Mouse (Mus musculus): ENCODE data around the gene Vmn1r220. TPM values are rescaled to one million over a fixed set of nuclear protein-coding genes. Genes with fewer than 3 reads are reported as not detected.

The Vmn1r220 gene
- polyA plus RNA-seq, 1 experiment from 2014 or later, result not detected

DNA sequence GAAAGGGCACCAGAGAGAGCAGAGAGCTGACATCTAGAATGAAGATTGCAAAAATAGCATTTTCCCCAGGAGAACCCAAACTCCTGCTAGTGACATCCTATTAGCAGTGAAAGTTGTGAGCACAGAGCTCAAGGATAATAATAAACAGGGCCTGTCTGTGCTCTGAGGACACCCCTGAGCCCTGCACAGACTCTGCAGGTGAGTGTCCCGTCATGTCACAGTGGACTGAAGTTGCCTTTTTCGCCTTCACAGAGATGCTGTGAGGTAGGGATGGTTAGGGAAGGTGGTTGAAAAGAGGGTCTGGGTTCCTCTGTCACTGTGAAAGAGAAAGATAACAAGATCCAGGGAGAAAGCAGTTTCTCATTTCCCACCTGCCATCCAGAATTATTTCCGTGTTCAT is 54.7 kb downstream of the Vmn1r220 start, which contains the start of gene Vmn1r218:
Vmn1r218 (plus strand) TSS at position 57 of the 400 bp plus-strand sequence.
- no peak for DNase-seq (ENCODE audit: low spot score, missing footprints)
- no peak for ATAC-seq (ENCODE audit: low FRiP score)
- 78% methylated on average over 3 of the region's 3 CpGs for WGBS
- Histone ChIP-seq H3K27me3 (ENCODE audit: control insufficient read depth, insufficient read depth, low read length) (no peaks in the 10 kb centered on the region), H3K4me3 (ENCODE audit: low read depth, low read length) (no peak within 1 kb of the TSS), H3K36me3 (ENCODE audit: control insufficient read depth, insufficient read depth, low read length) (no peaks in the 10 kb centered on the region), H3K9me3 (ENCODE audit: control insufficient read depth, low read length) (no peaks in the 10 kb centered on the region), H3K27ac (ENCODE audit: low read depth, low read length) (no peak within 1 kb of the TSS), H3K9ac (ENCODE audit: low read length) (no peak within 1 kb of the TSS), H3K4me1 (ENCODE audit: control insufficient read depth, insufficient read depth, low read length) (no peaks in the 10 kb centered on the region), H3K4me2 (no peak within 1 kb of the TSS)

Other genes starting within 250 kb of the Vmn1r220 start
- gene Vmn1r213, start 180.3 kb downstream of the Vmn1r220 start, polyA plus RNA-seq (2014; fragmentation: Nextera tagmentation; extraction: Ambion mirVana), result not detected in 2 replicates
- gene Vmn1r214, start 157.6 kb downstream of the Vmn1r220 start, polyA plus RNA-seq (2014; fragmentation: Nextera tagmentation; extraction: Ambion mirVana), result not detected in 2 replicates
- not detected in 2 replicates for gene Vmn1r215, start 120.0 kb downstream of the Vmn1r220 start, polyA plus RNA-seq (2014; fragmentation: Nextera tagmentation; extraction: Ambion mirVana)
- not detected in 2 replicates for gene Vmn1r217, start 69.7 kb downstream of the Vmn1r220 start, polyA plus RNA-seq (2014; fragmentation: Nextera tagmentation; extraction: Ambion mirVana)
- not detected in 2 replicates for gene Vmn1r218, start 54.8 kb downstream of the Vmn1r220 start, polyA plus RNA-seq (2014; fragmentation: Nextera tagmentation; extraction: Ambion mirVana)
- gene Vmn1r219, start 28.7 kb downstream of the Vmn1r220 start, polyA plus RNA-seq (2014; fragmentation: Nextera tagmentation; extraction: Ambion mirVana), result 0.03 TPM in 1 of 2 replicates, not detected in the other
- gene Vmn1r221, start 26.2 kb upstream of the Vmn1r220 start, polyA plus RNA-seq (2014; fragmentation: Nextera tagmentation; extraction: Ambion mirVana), result not detected in 2 replicates
- not detected in 2 replicates for gene Vmn1r222, start 48.0 kb upstream of the Vmn1r220 start, polyA plus RNA-seq (2014; fragmentation: Nextera tagmentation; extraction: Ambion mirVana)
- gene Vmn1r223, start 59.2 kb upstream of the Vmn1r220 start, polyA plus RNA-seq (2014; fragmentation: Nextera tagmentation; extraction: Ambion mirVana), result not detected in 2 replicates
- 69.4 and 77.9 TPM in 2 replicates for gene Zfp322a, start 181.2 kb upstream of the Vmn1r220 start, polyA plus RNA-seq (2014; fragmentation: Nextera tagmentation; extraction: Ambion mirVana)
- 14.0 and 14.9 TPM in 2 replicates for gene Abt1, start 235.9 kb upstream of the Vmn1r220 start, polyA plus RNA-seq (2014; fragmentation: Nextera tagmentation; extraction: Ambion mirVana)

Measured in midbrain, embryonic 11.5 days (tissue).